Mouse (Mus musculus): ENCODE results near the gene Cyth3. TPM values are rescaled to one million over a fixed set of nuclear protein-coding genes. Genes with fewer than 3 reads are reported as not detected.

Cyth3 gene
- polyA plus RNA-seq, 1 experiment from 2014 or later, result 52.0 TPM

DNA sequence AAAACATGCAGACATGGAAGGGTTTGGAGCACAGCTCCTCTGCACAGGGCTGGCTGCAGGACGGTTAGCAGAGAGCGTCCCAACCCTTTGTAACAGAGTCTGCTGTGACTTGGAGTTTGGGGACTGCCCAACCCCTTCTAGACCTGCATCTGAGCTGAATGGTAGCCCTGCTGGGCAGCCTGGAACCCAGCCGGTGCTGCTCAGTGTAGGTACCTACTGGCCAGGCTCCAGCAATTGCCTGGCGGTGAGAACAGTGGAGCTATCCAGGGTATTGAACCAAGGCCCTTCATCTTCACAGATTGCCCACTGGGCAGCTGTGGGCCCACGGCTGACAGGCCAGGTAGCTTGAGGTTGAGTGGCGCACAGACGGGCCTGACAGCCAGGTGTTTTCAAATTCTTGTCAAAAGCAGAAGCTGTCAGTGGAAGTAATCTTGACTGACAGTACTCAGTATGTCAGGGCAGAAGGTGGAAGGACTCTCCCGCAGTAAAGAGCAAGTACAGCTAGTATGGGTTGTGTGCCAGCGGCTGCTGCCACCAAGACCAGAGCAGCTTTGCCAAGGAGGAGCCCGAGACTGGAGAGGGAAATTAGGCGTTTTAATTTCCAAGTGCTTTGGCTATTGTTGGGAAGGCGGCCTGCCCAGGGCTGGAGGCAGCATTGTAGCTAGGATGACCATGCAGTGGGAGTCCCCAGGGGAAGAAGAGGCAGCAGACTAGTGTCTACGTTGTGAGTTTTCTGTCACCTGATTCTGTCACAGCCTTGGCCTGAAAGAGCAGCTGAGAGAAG, 82.8 kb downstream of the Cyth3 start:
- H3K27me3 ChIP-seq (ENCODE audit: insufficient read depth, low read length), result no peaks in the 10 kb centered on the region
- no peak for TF ChIP-seq CTCF (IDR thresholded peaks at IDR 0.05; ENCODE audit: low read depth)
- no peak for ATAC-seq (ENCODE audit: insufficient read depth)
- H3K27ac ChIP-seq (ENCODE audit: low read depth), result no peak overlapping the region
- H3K4me3 ChIP-seq (ENCODE audit: low read depth, low read length), result no peak overlapping the region
- H3K9me3 ChIP-seq (ENCODE audit: low read depth, low read length), result no peaks in the 10 kb centered on the region
- H3K36me3 ChIP-seq (ENCODE audit: insufficient read depth), result peaks cover 74% of the 10 kb centered on the region
- DNase-seq, result no peak
- WGBS, result 80% methylated on average over 13 of the region's 13 CpGs
- H3K9ac ChIP-seq, result no peak overlapping the region
- H3K4me1 ChIP-seq (ENCODE audit: insufficient read depth), result no peaks in the 10 kb centered on the region
- H3K4me2 ChIP-seq, result no peak overlapping the region

DNA sequence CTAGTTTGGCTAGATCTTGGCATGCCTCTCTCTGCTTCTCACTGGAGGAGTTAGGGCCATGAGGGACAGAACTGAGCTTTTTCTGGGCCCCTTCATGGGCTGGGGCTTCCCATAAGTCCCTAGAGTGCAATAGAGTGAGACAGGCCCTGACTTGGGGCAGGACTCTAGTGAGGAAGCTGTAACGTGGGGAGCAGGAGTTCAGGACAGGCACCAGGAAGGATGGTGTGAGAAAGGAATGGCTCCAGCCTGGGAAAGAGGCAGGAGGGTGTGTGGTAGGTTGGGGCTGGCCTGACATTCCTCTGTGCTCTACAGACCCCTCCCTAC, 83.4 kb downstream of the Cyth3 start:
- TF ChIP-seq CTCF (IDR thresholded peaks at IDR 0.05; ENCODE audit: low read depth), result no peak
- DNase-seq, result no peak
- H3K27ac ChIP-seq (ENCODE audit: low read depth), result no peak overlapping the region
- no peaks in the 10 kb centered on the region for H3K9me3 ChIP-seq (ENCODE audit: low read depth, low read length)
- H3K27me3 ChIP-seq (ENCODE audit: insufficient read depth, low read length), result no peaks in the 10 kb centered on the region
- no peak overlapping the region for H3K4me2 ChIP-seq
- no peaks in the 10 kb centered on the region for H3K4me1 ChIP-seq (ENCODE audit: insufficient read depth)
- no peak overlapping the region for H3K4me3 ChIP-seq (ENCODE audit: low read depth, low read length)
- 33% methylated on average over 1 of the region's 1 CpGs for WGBS
- H3K9ac ChIP-seq, result no peak overlapping the region
- ATAC-seq (ENCODE audit: insufficient read depth), result no peak
- H3K36me3 ChIP-seq (ENCODE audit: insufficient read depth), result peaks cover 74% of the 10 kb centered on the region

DNA sequence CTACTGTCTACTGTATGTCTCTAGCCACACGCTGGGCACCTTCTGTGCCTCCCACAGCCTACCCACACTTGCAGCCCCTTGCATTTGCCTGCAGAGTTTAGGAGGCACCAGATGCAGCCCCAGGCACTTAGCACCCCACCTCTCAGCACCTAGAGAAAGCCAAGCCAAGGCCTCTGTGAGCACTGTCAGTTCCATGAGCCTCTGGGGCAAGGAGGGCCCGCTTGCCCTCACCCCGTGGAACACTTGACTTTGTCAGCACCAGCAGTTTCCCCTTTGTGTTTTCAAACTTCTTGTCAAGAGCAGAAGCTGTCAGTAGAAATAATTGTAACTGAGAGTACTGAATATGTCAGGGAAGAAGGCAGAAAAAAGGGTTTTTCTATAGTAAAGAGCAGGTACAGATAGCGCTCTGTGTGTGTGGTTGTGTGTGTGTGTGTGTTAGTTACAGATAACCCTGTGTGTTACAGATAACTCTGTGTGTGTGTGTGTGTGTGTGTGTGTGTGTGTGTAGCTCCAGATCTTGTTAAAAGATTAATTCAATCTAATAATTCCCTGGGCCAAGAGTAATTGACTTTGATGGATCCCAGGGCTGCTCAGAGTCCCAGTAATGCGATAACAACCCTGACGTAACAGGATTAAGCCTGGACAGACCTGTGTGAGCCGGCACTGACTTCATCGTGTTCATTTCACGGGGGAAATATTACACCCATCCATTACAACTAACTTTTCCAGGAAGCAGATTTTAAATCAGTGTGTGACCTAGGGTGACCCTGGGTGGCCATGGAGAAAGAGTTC, 84.0 kb downstream of the Cyth3 start:
- no peak overlapping the region for H3K4me2 ChIP-seq
- H3K9me3 ChIP-seq (ENCODE audit: low read depth, low read length), result no peaks in the 10 kb centered on the region
- H3K9ac ChIP-seq, result no peak overlapping the region
- peaks cover 73% of the 10 kb centered on the region for H3K36me3 ChIP-seq (ENCODE audit: insufficient read depth)
- no peak overlapping the region for H3K27ac ChIP-seq (ENCODE audit: low read depth)
- no peak overlapping the region for H3K4me3 ChIP-seq (ENCODE audit: low read depth, low read length)
- ATAC-seq (ENCODE audit: insufficient read depth) (no peak), DNase-seq (no peak)
- 77% methylated on average over 9 of the region's 9 CpGs for WGBS
- H3K4me1 ChIP-seq (ENCODE audit: insufficient read depth), result no peaks in the 10 kb centered on the region
- no peak for TF ChIP-seq CTCF (IDR thresholded peaks at IDR 0.05; ENCODE audit: low read depth)
- H3K27me3 ChIP-seq (ENCODE audit: insufficient read depth, low read length), result no peaks in the 10 kb centered on the region

DNA sequence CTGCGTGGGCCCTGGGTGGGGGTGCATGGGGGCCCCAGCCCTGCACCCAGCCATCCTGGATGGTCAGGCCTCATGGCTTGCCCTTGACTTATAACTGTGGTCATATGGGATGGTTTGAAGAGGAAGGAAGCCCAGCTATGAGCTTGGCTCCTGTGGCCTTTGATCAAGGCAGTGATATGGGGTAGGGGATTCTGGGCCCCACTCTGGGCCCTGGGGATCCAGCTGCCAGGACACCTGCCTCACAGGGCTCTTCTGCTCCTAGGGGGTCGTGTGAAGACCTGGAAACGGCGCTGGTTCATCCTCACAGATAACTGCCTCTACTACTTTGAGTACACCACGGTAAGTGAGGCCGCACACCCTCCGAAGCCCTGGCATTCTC, 84.6 kb downstream of the Cyth3 start:
- H3K36me3 ChIP-seq (ENCODE audit: insufficient read depth), result peaks cover 72% of the 10 kb centered on the region
- no peak overlapping the region for H3K4me3 ChIP-seq (ENCODE audit: low read depth, low read length)
- WGBS, result 84% methylated on average over 7 of the region's 7 CpGs
- no peak for DNase-seq
- no peaks in the 10 kb centered on the region for H3K27me3 ChIP-seq (ENCODE audit: insufficient read depth, low read length)
- no peaks in the 10 kb centered on the region for H3K4me1 ChIP-seq (ENCODE audit: insufficient read depth)
- H3K9ac ChIP-seq, result no peak overlapping the region
- no peaks in the 10 kb centered on the region for H3K9me3 ChIP-seq (ENCODE audit: low read depth, low read length)
- no peak overlapping the region for H3K27ac ChIP-seq (ENCODE audit: low read depth)
- TF ChIP-seq CTCF (IDR thresholded peaks at IDR 0.05; ENCODE audit: low read depth), result no peak
- no peak overlapping the region for H3K4me2 ChIP-seq
- no peak for ATAC-seq (ENCODE audit: insufficient read depth)

DNA sequence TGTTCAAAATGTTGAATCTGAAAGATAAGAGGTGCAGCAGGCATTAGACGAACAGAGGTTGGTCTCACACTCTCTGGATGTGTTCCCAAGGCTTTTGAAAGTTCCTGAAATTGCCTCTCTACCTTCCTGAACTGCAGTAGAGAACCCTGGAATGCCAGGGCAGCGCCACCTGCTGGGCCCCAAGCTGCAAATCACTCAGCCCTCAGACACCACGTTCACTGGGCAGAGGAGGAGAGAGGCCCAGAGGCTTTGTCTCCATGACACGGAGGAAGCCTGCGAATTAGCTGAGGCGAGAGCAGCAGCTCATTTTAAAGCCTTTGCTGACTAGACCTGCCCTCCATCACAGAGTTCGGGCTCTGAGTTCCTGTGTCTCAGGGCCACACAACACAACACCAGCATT, 89.1 kb downstream of the Cyth3 start:
- no peak overlapping the region for H3K4me3 ChIP-seq (ENCODE audit: low read depth, low read length)
- WGBS, result 15% methylated on average over 7 of the region's 7 CpGs
- ATAC-seq (ENCODE audit: insufficient read depth) (peak; percentile 76), DNase-seq (peak; percentile 89)
- H3K27ac ChIP-seq (ENCODE audit: low read depth), result 0 out of 2 replicates have a peak overlapping the region, but pooled peaks have one; percentile 7
- no peaks in the 10 kb centered on the region for H3K9me3 ChIP-seq (ENCODE audit: low read depth, low read length)
- H3K4me1 ChIP-seq (ENCODE audit: insufficient read depth), result no peaks in the 10 kb centered on the region
- no peaks in the 10 kb centered on the region for H3K27me3 ChIP-seq (ENCODE audit: insufficient read depth, low read length)
- H3K36me3 ChIP-seq (ENCODE audit: insufficient read depth), result peaks cover 87% of the 10 kb centered on the region
- no peak overlapping the region for H3K9ac ChIP-seq
- peak; percentile 94 for TF ChIP-seq CTCF (IDR thresholded peaks at IDR 0.05; ENCODE audit: low read depth)
- H3K4me2 ChIP-seq, result no peak overlapping the region

DNA sequence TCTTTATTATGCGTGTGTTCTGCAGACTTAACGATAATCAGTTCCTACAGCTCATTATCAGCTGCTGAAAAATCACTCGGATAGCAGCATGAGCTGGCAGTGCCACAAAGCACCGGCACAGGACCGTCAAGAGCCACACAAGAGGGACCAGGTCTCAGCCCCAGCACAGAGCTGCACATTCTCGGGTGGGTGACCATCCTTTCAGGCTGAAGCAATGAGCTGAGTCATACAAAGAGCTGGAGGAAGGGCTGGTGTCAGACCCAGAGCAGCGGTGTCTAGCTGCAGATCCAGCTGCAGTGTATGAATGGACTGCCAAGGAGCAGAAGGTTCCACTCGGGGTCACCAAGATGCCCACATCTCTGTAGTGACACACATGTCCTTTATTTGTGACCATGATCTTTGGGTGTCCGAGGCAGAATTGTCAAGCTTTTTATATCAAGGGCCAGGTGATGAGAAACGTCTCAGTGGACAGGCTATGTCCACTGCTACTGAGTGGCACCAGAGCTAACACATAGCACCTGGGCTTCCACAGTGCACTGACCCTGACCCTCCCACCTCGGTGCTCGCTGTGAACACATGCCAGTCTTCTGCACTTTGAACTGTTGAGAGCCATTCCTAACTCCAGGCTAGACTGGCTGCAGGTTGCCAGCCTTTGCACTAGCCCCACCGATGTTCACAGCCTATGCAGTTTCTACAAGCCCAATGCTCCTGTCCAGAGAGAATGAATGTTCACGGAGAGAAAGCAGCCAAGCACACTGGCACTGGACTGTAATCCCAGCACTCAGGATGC, 90.0 kb downstream of the Cyth3 start:
- DNase-seq, result no peak
- no peak for ATAC-seq (ENCODE audit: insufficient read depth)
- no peaks in the 10 kb centered on the region for H3K9me3 ChIP-seq (ENCODE audit: low read depth, low read length)
- no peaks in the 10 kb centered on the region for H3K4me1 ChIP-seq (ENCODE audit: insufficient read depth)
- peaks cover 91% of the 10 kb centered on the region for H3K36me3 ChIP-seq (ENCODE audit: insufficient read depth)
- H3K4me3 ChIP-seq (ENCODE audit: low read depth, low read length), result no peak overlapping the region
- H3K9ac ChIP-seq, result no peak overlapping the region
- TF ChIP-seq CTCF (IDR thresholded peaks at IDR 0.05; ENCODE audit: low read depth), result no peak
- no peaks in the 10 kb centered on the region for H3K27me3 ChIP-seq (ENCODE audit: insufficient read depth, low read length)
- no peak overlapping the region for H3K27ac ChIP-seq (ENCODE audit: low read depth)
- H3K4me2 ChIP-seq, result no peak overlapping the region
- 78% methylated on average over 14 of the region's 14 CpGs for WGBS

DNA sequence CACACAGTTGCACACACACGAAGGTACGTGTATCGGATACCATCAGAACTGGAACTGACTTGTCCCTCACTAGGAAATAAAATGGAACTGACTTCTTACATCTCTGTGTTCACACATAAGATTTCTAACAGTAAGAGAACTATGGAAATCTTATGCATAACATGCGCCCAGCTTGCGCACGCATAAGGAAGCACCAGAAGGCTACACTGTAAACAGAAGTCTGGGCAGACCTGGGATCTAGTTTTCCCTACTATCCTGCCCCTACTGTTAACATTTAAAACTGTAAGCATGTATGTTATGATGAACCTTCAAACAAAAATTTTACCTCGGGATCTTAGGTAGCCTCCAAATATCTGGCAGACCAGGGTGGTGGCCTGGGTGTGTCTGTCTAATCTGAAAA, 99.7 kb downstream of the Cyth3 start:
- H3K9ac ChIP-seq, result no peak overlapping the region
- H3K4me2 ChIP-seq, result no peak overlapping the region
- no peak for ATAC-seq (ENCODE audit: insufficient read depth)
- DNase-seq, result no peak
- H3K4me3 ChIP-seq (ENCODE audit: low read depth, low read length), result no peak overlapping the region
- H3K4me1 ChIP-seq (ENCODE audit: insufficient read depth), result no peaks in the 10 kb centered on the region
- H3K27me3 ChIP-seq (ENCODE audit: insufficient read depth, low read length), result no peaks in the 10 kb centered on the region
- no peak overlapping the region for H3K27ac ChIP-seq (ENCODE audit: low read depth)
- no peaks in the 10 kb centered on the region for H3K9me3 ChIP-seq (ENCODE audit: low read depth, low read length)
- WGBS, result 95% methylated on average over 7 of the region's 7 CpGs
- TF ChIP-seq CTCF (IDR thresholded peaks at IDR 0.05; ENCODE audit: low read depth), result no peak
- H3K36me3 ChIP-seq (ENCODE audit: insufficient read depth), result peaks cover 99% of the 10 kb centered on the region
